Mouse (Mus musculus) retina, embryonic 14.5 days (tissue): ENCODE measurements at regions not wholly inside any gene's neighbourhood (a gene's known extent, or its start where the extent isn't known, plus 50 kb on each side); places are given as distances from the start of the nearest gene placed in this dataset.
A peak's percentile ranks its signal among the peaks of the same experiment; 100 is the strongest.

Experiments used
- DNase-seq: peaks from one replicate; pipeline ENCODE4 v3.0.0-alpha.2; 2015; ENCODE audit warnings: low spot score

GRCm38 (mm10) chrX:76319552-76319951 lies 55.4 kb downstream of the Cldn34b3 start:
- DNase-seq, result peak; percentile 1
